In genomic region chr16:47765742-47766141, GRCm38 (mm10) we compare ENCODE assay signal across 8 mouse cellular contexts.
A peak's percentile ranks its signal among the peaks of the same experiment; 100 is the strongest.
DNase-seq lines count a peak whose midpoint lies in the region; ATAC-seq and TF ChIP-seq lines count a peak whose summit lies in the region.

No protein-coding gene starts in this region.

- ATAC-seq in neural tube, embryonic 11.5 days (ENCODE audit: insufficient read depth, low FRiP score, low TSS enrichment): no peak

- no peak for DNase-seq in gastrocnemius, adult 2 months
- DNase-seq in gastrocnemius, postnatal 14 days: no peak
- DNase-seq in neural tube, embryonic 11.5 days (ENCODE audit: low spot score): peak; percentile 21
- DNase-seq in neural tube, embryonic 10.5 days (ENCODE audit: extremely low spot score, low spot score): no peak
- peak; percentile 41 for DNase-seq in embryo, embryonic 11 days
- peak; percentile 9 for DNase-seq in lung, postnatal 14 days
- DNase-seq in urinary bladder, adult 18-20 months (ENCODE audit: low spot score in 2 of 2): no peak
- DNase-seq in frontal cortex, postnatal 25 days (ENCODE audit: low spot score in 2 of 2): no peak

- intact Hi-C loops in gastrocnemius, adult 2 months (cut with DNase I): no loop called here
- intact Hi-C loops in gastrocnemius, postnatal 14 days (cut with DNase I; ENCODE audit: low total_unique reads): no loop called here

- H3K27ac ChIP-seq in gastrocnemius, adult 2 months: no peak overlapping the region
- H3K27ac ChIP-seq in neural tube, embryonic 11.5 days (ENCODE audit: low read depth, low read length): no peak overlapping the region

- 58% methylated on average over 3 of the region's 3 CpGs for WGBS in neural tube, embryonic 11.5 days

- H3K36me3 ChIP-seq in neural tube, embryonic 11.5 days (ENCODE audit: control insufficient read depth, insufficient read depth, low read length): no peaks in the 10 kb centered on the region

- no peak overlapping the region for H3K4me2 ChIP-seq in neural tube, embryonic 11.5 days (ENCODE audit: low read depth)

- H3K4me3 ChIP-seq in gastrocnemius, adult 2 months: no peak overlapping the region
- H3K4me3 ChIP-seq in neural tube, embryonic 11.5 days (ENCODE audit: low read depth, low read length): no peak overlapping the region

- H3K9me3 ChIP-seq in neural tube, embryonic 11.5 days (ENCODE audit: control insufficient read depth, low read length): no peaks in the 10 kb centered on the region

- no peaks in the 10 kb centered on the region for H3K4me1 ChIP-seq in neural tube, embryonic 11.5 days (ENCODE audit: control insufficient read depth, insufficient read depth, low read length)

- H3K9ac ChIP-seq in neural tube, embryonic 11.5 days (ENCODE audit: low read length): no peak overlapping the region

- TF ChIP-seq CTCF in gastrocnemius, adult 2 months (IDR thresholded peaks at IDR 0.05): peak; percentile 27; the same call in 1 of the 2 replicates

- H3K27me3 ChIP-seq in neural tube, embryonic 11.5 days (ENCODE audit: control insufficient read depth, insufficient read depth, low read length): no peaks in the 10 kb centered on the region

Comparison
In these comparisons a context has a peak if more than half of its experiments do, and no peak if none do; other contexts are left out.
1. DNase-seq: peak in neural tube, embryonic 11.5 days (single experiment), embryo, embryonic 11 days (single experiment) and lung, postnatal 14 days (single experiment); none in gastrocnemius, adult 2 months (single experiment), gastrocnemius, postnatal 14 days (single experiment), neural tube, embryonic 10.5 days (single experiment), urinary bladder, adult 18-20 months (0 of 2) and frontal cortex, postnatal 25 days (0 of 2).